Mouse (Mus musculus) small intestine, adult 2 months (tissue): Measurements from ENCODE around the gene Baiap3. TPM values are rescaled to one million over a fixed set of nuclear protein-coding genes. Genes with fewer than 3 reads are reported as not detected.

Source experiments
- H3K27ac ChIP-seq: fragments of 200-500 bp; 2 replicates; pipeline ENCODE4 v1.5.1; 2012; ENCODE audit warnings: low read depth, low read length, control low read depth, inconsistent platforms; ENCODE audit not compliant: insufficient read depth
- H3K27me3 ChIP-seq: fragments of 200-500 bp; 2 replicates; pipeline ENCODE4 v1.6.1; 2012; ENCODE audit warnings: mild to moderate bottlenecking, moderate library complexity, low read length, inconsistent platforms; ENCODE audit not compliant: control insufficient read depth, insufficient read depth
- H3K36me3 ChIP-seq: fragments of 200-500 bp; 2 replicates; pipeline ENCODE4 v1.6.1; 2012; ENCODE audit warnings: mild to moderate bottlenecking, low read length, control low read depth, inconsistent platforms; ENCODE audit not compliant: control insufficient read depth, insufficient read depth
- H3K4me1 ChIP-seq: fragments of 200-500 bp; 2 replicates; pipeline ENCODE4 v1.6.1; 2012; ENCODE audit warnings: low read length, inconsistent platforms, mixed read lengths; ENCODE audit not compliant: control insufficient read depth, insufficient read depth, insufficient read length
- H3K4me3 ChIP-seq: fragments of 200-500 bp; 2 replicates; pipeline ENCODE4 v1.5.1; 2012; ENCODE audit warnings: low read depth, mild to moderate bottlenecking, control low read depth, inconsistent platforms, low read length, moderate library complexity
- CTCF ChIP-seq: fragments of 200-500 bp; IDR thresholded peaks from 2 replicates; pipeline ENCODE4 v1.5.1; 2012; ENCODE audit warnings: low read depth, mild to moderate bottlenecking, control low read depth, inconsistent platforms, low read length, moderate library complexity, mixed read lengths; ENCODE audit not compliant: insufficient replicate concordance, insufficient read length; ENCODE audit errors: extremely low read depth
- POLR2A ChIP-seq: fragments of 200-500 bp; IDR thresholded peaks from 2 replicates; pipeline ENCODE4 v1.6.1; 2012; ENCODE audit warnings: low read depth, mild to moderate bottlenecking, control low read depth, inconsistent platforms, low read length, moderate library complexity
- WGBS: fragments of 180-500 bp; shearing (Covaris S2); methylation state at CpG from one replicate; pipeline ENCODE4 v1.1.7; 2018; 5-methylcytosine and 5-hydroxymethylcytosine counted together
- polyA plus RNA-seq: library from polyadenylated mRNA; depleted of rRNA; stranded (reverse); fragments of >200 nt; gene quantifications from 2 replicates; pipeline ENCODE4 v1.2.3, GENCODE M21; 2012; rRNA removed

The Baiap3 gene
- polyA plus RNA-seq, 1 experiment = 10.1 TPM

- 89% methylated on average over 15 of the region's 15 CpGs for WGBS
- Histone ChIP-seq H3K27me3 (no peaks in the 10 kb centered on the region), H3K27ac (no peak overlapping the region), H3K4me3 (no peak overlapping the region), H3K36me3 (peaks cover 10% of the 10 kb centered on the region), H3K4me1 (no peaks in the 10 kb centered on the region; the same call in 1 of the 2 replicates)
- TF ChIP-seq POLR2A = no peak
- TF ChIP-seq CTCF = no peak
Measured at GRCm38 (mm10) chr17:25219492-25220295, 36.5 kb downstream of the Baiap3 start.

GRCm38 (mm10) chr17:25218967-25219366 lies 37.2 kb downstream of the Baiap3 start:
- 90% methylated on average over 9 of the region's 9 CpGs for WGBS
- Histone ChIP-seq H3K4me3 (no peak overlapping the region), H3K36me3 (peaks cover 14% of the 10 kb centered on the region), H3K4me1 (no peaks in the 10 kb centered on the region; the same call in 1 of the 2 replicates), H3K27me3 (no peaks in the 10 kb centered on the region), H3K27ac (no peak overlapping the region)
- no peak for TF ChIP-seq POLR2A
- TF ChIP-seq CTCF = no peak

GRCm38 (mm10) chr17:25215431-25215830 lies 40.7 kb downstream of the Baiap3 start:
- H3K4me1 ChIP-seq = no peaks in the 10 kb centered on the region
- no peak for TF ChIP-seq POLR2A
- no peak for TF ChIP-seq CTCF
- WGBS = 90% methylated on average over 3 of the region's 3 CpGs
- peaks cover 20% of the 10 kb centered on the region for H3K36me3 ChIP-seq
- no peaks in the 10 kb centered on the region for H3K27me3 ChIP-seq
- no peak overlapping the region for H3K4me3 ChIP-seq
- H3K27ac ChIP-seq = no peak overlapping the region

- Histone ChIP-seq H3K36me3 (peaks cover 38% of the 10 kb centered on the region), H3K4me1 (no peaks in the 10 kb centered on the region), H3K27me3 (no peaks in the 10 kb centered on the region), H3K27ac (no peak overlapping the region), H3K4me3 (no peak overlapping the region)
- WGBS = 75% methylated on average over 4 of the region's 4 CpGs
- no peak for TF ChIP-seq CTCF
- no peak for TF ChIP-seq POLR2A
Measured at GRCm38 (mm10) chr17:25211705-25212104, 44.5 kb downstream of the Baiap3 start.

- peaks cover 41% of the 10 kb centered on the region for H3K36me3 ChIP-seq
- no peak overlapping the region for H3K4me3 ChIP-seq
- TF ChIP-seq CTCF (no peak), POLR2A (no peak)
- 78% methylated on average over 15 of the region's 15 CpGs for WGBS
- no peaks in the 10 kb centered on the region for H3K27me3 ChIP-seq
- H3K4me1 ChIP-seq = no peaks in the 10 kb centered on the region
- H3K27ac ChIP-seq = no peak overlapping the region
Measured at GRCm38 (mm10) chr17:25210680-25211466, 45.3 kb downstream of the Baiap3 start.

- no peaks in the 10 kb centered on the region for H3K4me1 ChIP-seq
- H3K27me3 ChIP-seq = no peaks in the 10 kb centered on the region
- peaks cover 45% of the 10 kb centered on the region for H3K36me3 ChIP-seq
- no peak overlapping the region for H3K27ac ChIP-seq
- WGBS = 89% methylated on average over 4 of the region's 4 CpGs
- no peak overlapping the region for H3K4me3 ChIP-seq
- TF ChIP-seq POLR2A (no peak), CTCF (no peak)
Measured at GRCm38 (mm10) chr17:25210006-25210405, 46.2 kb downstream of the Baiap3 start.

GRCm38 (mm10) chr17:25202401-25202800 lies 53.8 kb downstream of the Baiap3 start:
- Histone ChIP-seq H3K36me3 (peaks cover 47% of the 10 kb centered on the region), H3K4me3 (no peak overlapping the region), H3K27me3 (no peaks in the 10 kb centered on the region), H3K27ac (no peak overlapping the region), H3K4me1 (no peaks in the 10 kb centered on the region)
- TF ChIP-seq CTCF = no peak
- TF ChIP-seq POLR2A = no peak
- 84% methylated on average over 4 of the region's 4 CpGs for WGBS

Other genes with a start within 250 kb of the Baiap3 start
- 5.8 and 10.0 TPM in 2 replicates for gene Cramp1l, start 240.6 kb downstream of the Baiap3 start, polyA plus RNA-seq
- 4.2 and 8.4 TPM in 2 replicates for gene Ift140, start 240.3 kb downstream of the Baiap3 start, polyA plus RNA-seq
- 9.7 and 17.7 TPM in 2 replicates for gene Tmem204, start 172.8 kb downstream of the Baiap3 start, polyA plus RNA-seq
- gene Telo2, start 140.4 kb downstream of the Baiap3 start, polyA plus RNA-seq = 7.3 and 8.9 TPM in 2 replicates
- 0.10 TPM in 1 of 2 replicates, not detected in the other for gene Ptx4, start 135.6 kb downstream of the Baiap3 start, polyA plus RNA-seq
- 9.5 and 15.9 TPM in 2 replicates for gene Clcn7, start 123.0 kb downstream of the Baiap3 start, polyA plus RNA-seq
- gene Ccdc154, start 93.9 kb downstream of the Baiap3 start, polyA plus RNA-seq = 0.06 TPM in 1 of 2 replicates, not detected in the other
- 0.33 and 0.46 TPM in 2 replicates for gene Gm38655, start 80.9 kb downstream of the Baiap3 start, polyA plus RNA-seq
- gene BC003965, start 71.8 kb downstream of the Baiap3 start, polyA plus RNA-seq = 5.4 and 6.3 TPM in 2 replicates
- gene Unkl, start 68.0 kb downstream of the Baiap3 start, polyA plus RNA-seq = 7.1 and 11.7 TPM in 2 replicates
- 21.0 and 29.3 TPM in 2 replicates for gene Gnptg, start 16.2 kb downstream of the Baiap3 start, polyA plus RNA-seq
- gene Tsr3, start 16.2 kb downstream of the Baiap3 start, polyA plus RNA-seq = 6.8 and 13.3 TPM in 2 replicates
- gene Ube2i, start 18.3 kb upstream of the Baiap3 start, polyA plus RNA-seq = 24.8 and 50.8 TPM in 2 replicates
- gene Prss34, start 42.0 kb upstream of the Baiap3 start, polyA plus RNA-seq = not detected in 2 replicates
- not detected in 2 replicates for gene Prss28, start 52.3 kb upstream of the Baiap3 start, polyA plus RNA-seq
- gene Prss29, start 62.3 kb upstream of the Baiap3 start, polyA plus RNA-seq = not detected in 2 replicates
- gene Tpsab1, start 89.2 kb upstream of the Baiap3 start, polyA plus RNA-seq = 0.39 TPM in 1 of 2 replicates, not detected in the other
- gene Tpsb2, start 109.9 kb upstream of the Baiap3 start, polyA plus RNA-seq = 3.8 TPM in 1 of 2 replicates, not detected in the other
- 15.8 and 59.6 TPM in 2 replicates for gene Tpsg1, start 112.9 kb upstream of the Baiap3 start, polyA plus RNA-seq
- gene Cacna1h, start 177.4 kb upstream of the Baiap3 start, polyA plus RNA-seq = 17.8 and 19.6 TPM in 2 replicates
- not detected in 2 replicates for gene Tekt4, start 198.3 kb upstream of the Baiap3 start, polyA plus RNA-seq
- 0.29 and 0.53 TPM in 2 replicates for gene Sstr5, start 240.9 kb upstream of the Baiap3 start, polyA plus RNA-seq